ENCODE assay signal across 8 mouse cellular contexts in genomic region chr6:29211806-29212492, GRCm38 (mm10). TPM values are rescaled to one million over a fixed set of nuclear protein-coding genes. Genes with fewer than 3 reads are reported as not detected.
A peak's percentile ranks its signal among the peaks of the same experiment; 100 is the strongest.
DNase-seq lines count a peak whose midpoint lies in the region; ATAC-seq lines count a peak whose summit lies in the region.

No protein-coding gene starts in this region.

- intact Hi-C loops in left cerebral cortex, postnatal 25 days (cut with DNase I), result loop anchor here (2.0 kb wide), 1 partner anchor 65 kb away; no protein-coding TSS in a partner anchor

- DNase-seq in cerebellum, postnatal 4 days (ENCODE audit: low spot score in 2 of 2), result peak; percentile 47 to 78
- peak; percentile 55 to 67 for DNase-seq in gastrocnemius, adult 8-10 months (ENCODE audit: low spot score in 2 of 2)
- DNase-seq in induced T-regulatory cell, adult 2 months (ENCODE audit: low read depth), result peak; percentile 93
- peak; percentile 67 to 77 for DNase-seq in left cerebral cortex, postnatal 25 days (ENCODE audit: low spot score in 2 of 2)
- DNase-seq in mesoderm, embryonic 11.5 days (ENCODE audit: low read depth, low spot score), result peak; percentile 85
- peak; percentile 77 for DNase-seq in right cerebral cortex, postnatal 25 days

- ATAC-seq in activated CD4-positive, CD25-positive, alpha-beta regulatory T cell, adult 4 months, result peak; percentile 66
- no peak; the same call in 1 of the 2 replicates for ATAC-seq in erythroid progenitor cell, adult 5-6 weeks (replicated peaks; ENCODE audit: low FRiP score, poor library complexity, severe bottlenecking)

RNA-seq across cellular contexts. Expression of gene Impdh1, which starts 4.2 kb away (rescaled TPM):
- polyA plus RNA-seq in activated CD4-positive, CD25-positive, alpha-beta regulatory T cell, adult 4 months (2017; shearing (Covaris generic)), result 10 to 100 TPM; 13.0 to 16.5 TPM
- total RNA-seq in gastrocnemius, adult 8-10 months (2022), result 10 to 100 TPM in 3 of 4 experiments, 1 to 10 TPM in 1; 9.7 to 13.5 (median 10.9) TPM
- total RNA-seq in left cerebral cortex, postnatal 25 days (2021), result 10 to 100 TPM; 66.1 to 68.8 TPM
- total RNA-seq in erythroid progenitor cell, adult 5-6 weeks (2015; ENCODE audit: low replicate concordance), result 4.2 and 20.9 TPM in 2 replicates
- 2.9 and 11.0 TPM in 2 replicates for total RNA-seq in erythroid progenitor cell, adult 5-6 weeks (2017; ENCODE audit: low replicate concordance)

RNA-seq across cellular contexts. Expression of gene Prrt4, which starts 32.6 kb away (rescaled TPM):
- not detected for polyA plus RNA-seq in activated CD4-positive, CD25-positive, alpha-beta regulatory T cell, adult 4 months (2017; shearing (Covaris generic))
- total RNA-seq in gastrocnemius, adult 8-10 months (2022), result under 1 TPM; 0.46 to 0.70 (median 0.53) TPM
- 1 to 10 TPM; 2.4 to 2.9 TPM for total RNA-seq in left cerebral cortex, postnatal 25 days (2021)
- not detected in 2 replicates for total RNA-seq in erythroid progenitor cell, adult 5-6 weeks (2015; ENCODE audit: low replicate concordance)
- total RNA-seq in erythroid progenitor cell, adult 5-6 weeks (2017; ENCODE audit: low replicate concordance), result not detected in 2 replicates

RNA-seq across cellular contexts. Expression of gene Rbm28, which starts 47.1 kb away (rescaled TPM):
- polyA plus RNA-seq in activated CD4-positive, CD25-positive, alpha-beta regulatory T cell, adult 4 months (2017; shearing (Covaris generic)), result 10 to 100 TPM; 44.7 to 54.4 TPM
- 10 to 100 TPM; 10.7 to 15.9 (median 14.8) TPM for total RNA-seq in gastrocnemius, adult 8-10 months (2022)
- total RNA-seq in left cerebral cortex, postnatal 25 days (2021), result 10 to 100 TPM; 38.7 to 45.7 TPM
- 16.9 and 17.6 TPM in 2 replicates for total RNA-seq in erythroid progenitor cell, adult 5-6 weeks (2015; ENCODE audit: low replicate concordance)
- 12.3 and 12.9 TPM in 2 replicates for total RNA-seq in erythroid progenitor cell, adult 5-6 weeks (2017; ENCODE audit: low replicate concordance)
